Mouse (Mus musculus) midbrain, embryonic 11.5 days (tissue): Measurements from ENCODE around the gene Slc30a1. TPM values are rescaled to one million over a fixed set of nuclear protein-coding genes. Genes with fewer than 3 reads are reported as not detected.
A peak's percentile ranks its signal among the peaks of the same experiment; 100 is the strongest.

ENCODE experiments used
- ATAC-seq: fragments of 200-750 bp; cut with Nextera tagmentation; 2 replicates; pipeline ENCODE4 v1.8.0; 2017; ENCODE audit warnings: moderate TSS enrichment, moderate library complexity; ENCODE audit not compliant: low FRiP score
- DNase-seq: peaks from one replicate; pipeline ENCODE4 v3.0.0; 2015; ENCODE audit warnings: low spot score; ENCODE audit errors: missing footprints
- H3K27ac ChIP-seq: fragments of 300-500 bp; sonication (generic); 2 replicates; pipeline ENCODE4 v1.5.1; 2014; ENCODE audit warnings: low read depth, low read length
- H3K27me3 ChIP-seq: fragments of 300-500 bp; sonication (generic); 2 replicates; pipeline ENCODE4 v1.6.1; 2014; ENCODE audit warnings: mild to moderate bottlenecking, low read length, moderate library complexity, mixed read lengths; ENCODE audit not compliant: control insufficient read depth, insufficient read depth
- H3K36me3 ChIP-seq: fragments of 300-500 bp; sonication (generic); 2 replicates; pipeline ENCODE4 v1.6.1; 2014; ENCODE audit warnings: mild to moderate bottlenecking, low read length, moderate library complexity, mixed read lengths; ENCODE audit not compliant: control insufficient read depth, insufficient read depth
- H3K4me1 ChIP-seq: fragments of 300-500 bp; sonication (generic); 2 replicates; pipeline ENCODE4 v1.6.1; 2014; ENCODE audit warnings: low read length; ENCODE audit not compliant: control insufficient read depth, insufficient read depth
- H3K4me2 ChIP-seq: fragments of 300-500 bp; sonication (generic); 2 replicates; pipeline ENCODE4 v1.6.1; 2014; ENCODE audit warnings: mild to moderate bottlenecking, moderate library complexity
- H3K4me3 ChIP-seq: fragments of 300-500 bp; sonication (generic); 2 replicates; pipeline ENCODE4 v1.5.1; 2014; ENCODE audit warnings: low read depth, low read length
- H3K9ac ChIP-seq: fragments of 300-500 bp; sonication (generic); 2 replicates; pipeline ENCODE4 v1.6.1; 2014; ENCODE audit warnings: low read length
- H3K9me3 ChIP-seq: fragments of 300-500 bp; sonication (generic); 2 replicates; pipeline ENCODE4 v1.6.1; 2016; ENCODE audit warnings: low read length; ENCODE audit not compliant: control insufficient read depth
- WGBS: fragments of 180-500 bp; shearing (Covaris S2); extraction: QIAGEN DNeasy Blood & Tissue Kit; methylation state at CpG from one replicate; pipeline ENCODE4 v1.1.7; 2014; 5-methylcytosine and 5-hydroxymethylcytosine counted together
- polyA plus RNA-seq: library from polyadenylated mRNA; unstranded; fragments of >200 nt; fragmentation: Nextera tagmentation; extraction: Ambion mirVana; gene quantifications from 2 replicates; pipeline ENCODE4 v1.2.1, GENCODE M21; 2014

The Slc30a1 gene
- polyA plus RNA-seq, 1 experiment from 2014 or later, result 2.4 TPM

DNA sequence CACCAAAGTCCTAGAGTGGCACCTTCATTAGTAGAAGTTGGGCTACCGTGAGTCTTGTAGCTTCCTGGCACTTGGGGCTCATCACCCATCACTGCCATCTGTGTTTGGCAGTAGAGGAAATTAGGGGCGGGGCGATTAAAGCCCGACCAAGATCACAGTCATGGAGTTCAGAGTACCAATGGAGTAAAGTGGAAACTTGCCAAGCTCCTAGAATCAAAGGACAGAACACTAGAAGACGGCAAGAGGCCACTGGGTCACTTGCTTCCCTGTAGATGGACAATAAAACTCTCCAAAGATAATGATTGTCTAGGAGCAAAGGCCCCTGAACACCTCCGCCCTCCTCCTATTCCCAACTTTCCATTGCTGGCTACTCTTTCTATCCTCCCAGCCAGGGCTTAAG lies 14.7 kb upstream of the Slc30a1 start:
- H3K4me2 ChIP-seq, result no peak overlapping the region
- 83% methylated on average over 6 of the region's 6 CpGs for WGBS
- ATAC-seq (no peak), DNase-seq (no peak)
- no peak overlapping the region for H3K27ac ChIP-seq
- no peaks in the 10 kb centered on the region for H3K4me1 ChIP-seq
- no peak overlapping the region for H3K9ac ChIP-seq
- no peak overlapping the region for H3K4me3 ChIP-seq
- no peaks in the 10 kb centered on the region for H3K27me3 ChIP-seq
- no peaks in the 10 kb centered on the region for H3K9me3 ChIP-seq
- H3K36me3 ChIP-seq, result no peaks in the 10 kb centered on the region

DNA sequence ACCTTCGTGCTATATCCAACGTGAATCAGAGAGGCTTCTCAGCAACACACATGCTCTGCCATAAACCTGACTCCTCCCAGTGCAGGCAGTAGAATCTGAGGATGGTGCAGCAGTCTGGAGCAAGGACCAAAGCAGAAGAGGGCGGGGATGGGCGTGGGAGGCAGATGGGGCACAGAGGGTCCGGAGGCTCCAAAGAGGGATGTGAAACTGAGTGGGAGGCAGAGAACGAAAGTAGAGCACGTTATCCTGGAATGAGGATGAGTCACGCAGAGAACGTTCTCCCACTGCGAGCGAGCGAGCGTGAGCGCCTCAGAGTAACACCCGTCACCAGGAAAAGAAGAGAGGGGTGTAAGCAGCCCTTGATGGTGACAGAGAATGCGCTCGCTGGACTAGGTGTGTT lies 12.2 kb upstream of the Slc30a1 start:
- Histone ChIP-seq H3K4me1 (no peaks in the 10 kb centered on the region), H3K9me3 (no peaks in the 10 kb centered on the region), H3K4me3 (no peak overlapping the region), H3K27ac (no peak overlapping the region), H3K36me3 (no peaks in the 10 kb centered on the region), H3K27me3 (no peaks in the 10 kb centered on the region; the same call in 1 of the 2 replicates), H3K9ac (no peak overlapping the region), H3K4me2 (no peak overlapping the region)
- WGBS, result 88% methylated on average over 17 of the region's 17 CpGs
- DNase-seq (peak; percentile 12), ATAC-seq (no peak)

DNA sequence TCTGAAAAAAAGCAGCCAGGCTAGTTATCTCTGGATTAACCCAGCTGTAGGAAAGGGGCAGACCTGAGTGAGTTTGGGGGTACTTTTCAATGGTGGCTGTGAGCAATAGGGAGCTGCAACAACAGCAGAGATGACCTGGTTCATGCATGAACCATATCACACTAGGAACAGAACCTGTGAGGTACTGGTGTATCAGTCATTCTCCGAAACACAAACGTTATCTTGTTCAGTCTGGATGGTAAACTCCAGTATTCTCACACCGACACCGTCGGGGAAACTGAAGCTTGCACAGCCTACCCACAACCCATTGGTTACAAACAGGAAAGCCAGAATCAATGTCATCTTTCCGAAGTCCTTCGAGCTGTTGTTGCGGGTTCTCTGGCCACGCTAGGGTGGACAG lies 11.7 kb upstream of the Slc30a1 start:
- no peaks in the 10 kb centered on the region; the same call in 1 of the 2 replicates for H3K27me3 ChIP-seq
- H3K4me2 ChIP-seq, result no peak overlapping the region
- H3K9me3 ChIP-seq, result no peaks in the 10 kb centered on the region
- DNase-seq (peak; percentile 41), ATAC-seq (no peak)
- 89% methylated on average over 9 of the region's 9 CpGs for WGBS
- H3K36me3 ChIP-seq, result no peaks in the 10 kb centered on the region
- H3K4me1 ChIP-seq, result no peaks in the 10 kb centered on the region
- no peak overlapping the region for H3K9ac ChIP-seq
- no peak overlapping the region for H3K4me3 ChIP-seq
- no peak overlapping the region for H3K27ac ChIP-seq

DNA sequence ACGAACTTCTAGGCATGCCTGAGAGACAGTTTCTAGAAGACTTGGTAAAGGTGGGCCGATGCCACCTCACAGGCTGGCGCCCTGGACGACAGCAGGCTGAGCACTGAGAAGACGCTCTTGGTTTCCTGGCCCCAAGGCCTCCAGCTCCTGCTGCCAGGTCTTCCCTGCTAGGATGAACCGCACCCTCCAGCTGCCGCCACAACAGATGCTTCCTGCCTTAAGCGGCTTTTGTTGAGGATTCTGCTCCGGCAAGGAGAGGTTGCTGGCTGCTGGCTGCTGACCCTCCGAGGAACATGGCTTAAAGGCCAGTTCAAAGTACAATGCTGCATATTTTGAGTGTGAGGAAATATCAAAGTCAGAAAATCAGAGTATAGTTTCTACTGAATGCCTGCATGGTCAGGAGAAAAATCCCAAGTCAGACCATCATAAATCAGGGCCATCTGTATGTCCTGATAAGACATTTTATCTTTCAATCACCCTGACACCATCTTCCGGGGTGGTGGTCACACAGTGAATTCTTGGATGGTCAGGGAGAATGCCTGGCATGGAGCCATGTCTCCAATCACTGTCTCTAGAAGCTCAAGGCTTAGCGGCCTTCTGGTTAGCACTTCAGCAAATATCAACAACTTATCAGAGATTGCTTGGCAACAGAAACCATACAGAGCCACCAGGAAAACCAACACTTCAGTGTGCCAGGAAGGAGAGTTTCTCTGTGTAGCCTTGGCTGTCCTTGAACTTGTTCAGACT lies 9.6 kb upstream of the Slc30a1 start:
- Histone ChIP-seq H3K27me3 (no peaks in the 10 kb centered on the region; the same call in 1 of the 2 replicates), H3K9ac (no peak overlapping the region), H3K36me3 (no peaks in the 10 kb centered on the region), H3K4me3 (no peak overlapping the region), H3K9me3 (no peaks in the 10 kb centered on the region), H3K27ac (no peak overlapping the region), H3K4me2 (no peak overlapping the region), H3K4me1 (no peaks in the 10 kb centered on the region)
- ATAC-seq (no peak), DNase-seq (no peak)
- 72% methylated on average over 12 of the region's 12 CpGs for WGBS

DNA sequence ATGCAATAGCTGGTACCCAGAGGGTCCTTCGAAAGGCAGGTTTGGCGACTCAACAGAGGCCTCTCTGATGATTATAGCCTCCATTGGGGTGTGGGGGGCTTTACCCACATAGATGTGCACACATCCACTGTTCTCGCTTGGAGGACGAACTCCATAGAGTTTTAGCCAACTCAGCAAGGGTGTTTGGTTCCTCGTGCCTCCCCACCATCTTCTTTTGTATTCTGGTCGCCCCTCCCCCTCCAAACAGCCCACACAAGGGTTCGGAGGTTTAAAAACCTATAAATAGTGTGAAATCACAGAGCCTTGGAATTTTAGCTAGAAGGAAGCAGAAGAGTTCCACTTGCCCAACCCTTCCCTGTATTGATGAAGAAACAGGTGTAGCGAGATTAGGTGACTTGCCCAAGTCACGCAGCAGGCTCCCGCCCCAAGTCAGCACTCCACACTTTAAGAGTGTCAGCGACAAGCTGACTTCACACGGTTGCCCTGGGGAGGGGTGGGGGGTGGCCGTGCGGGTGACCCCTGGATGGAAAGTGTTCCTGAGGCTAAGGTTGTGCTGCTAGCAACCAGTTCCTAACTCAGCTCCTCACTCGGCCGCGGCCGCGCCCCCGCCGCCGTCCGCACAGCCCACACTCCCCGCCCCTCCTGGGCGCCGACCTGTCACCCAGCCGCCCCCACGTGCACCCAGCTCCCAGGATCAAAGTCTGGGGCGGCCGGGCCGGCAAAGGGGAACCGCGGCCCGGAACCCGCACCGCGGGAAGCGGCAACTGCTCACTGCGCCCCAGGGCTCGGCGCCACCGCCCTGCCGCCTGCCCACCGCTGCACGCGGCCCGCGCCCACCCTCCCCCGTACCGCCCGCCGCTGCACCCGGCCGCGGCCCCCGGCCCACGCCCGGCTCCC lies 682 bp upstream of the Slc30a1 start:
- DNase-seq (peak; percentile 85), ATAC-seq (peak; percentile 77)
- Histone ChIP-seq H3K27me3 (no peaks in the 10 kb centered on the region), H3K4me2 (peak overlapping the region; percentile 92), H3K9me3 (no peaks in the 10 kb centered on the region), H3K4me1 (peaks cover 16% of the 10 kb centered on the region), H3K36me3 (peaks cover 3% of the 10 kb centered on the region; the same call in 1 of the 2 replicates), H3K4me3 (peak overlapping the region; percentile 80), H3K27ac (no peak overlapping the region), H3K9ac (peak overlapping the region; percentile 70)
- 3% methylated on average over 56 of the region's 58 CpGs for WGBS

DNA sequence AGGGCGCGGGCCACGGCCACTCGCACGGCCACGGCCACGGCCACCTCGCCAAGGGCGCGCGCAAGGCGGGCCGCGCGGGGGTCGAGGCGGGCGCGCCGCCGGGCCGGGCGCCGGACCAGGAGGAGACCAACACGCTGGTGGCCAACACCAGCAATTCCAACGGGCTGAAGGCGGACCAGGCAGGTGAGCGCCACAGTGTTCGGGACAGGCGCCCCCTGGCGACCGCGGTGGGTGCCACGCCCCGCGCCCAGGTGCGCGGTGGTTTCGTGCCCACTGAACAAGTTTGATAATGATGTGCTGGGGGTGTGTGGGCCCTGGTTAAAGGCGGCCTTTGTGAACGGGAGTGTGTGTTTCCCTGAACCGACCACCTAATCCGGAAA lies 854 bp downstream of the Slc30a1 start:
- Histone ChIP-seq H3K9ac (peak overlapping the region; percentile 76), H3K27ac (no peak overlapping the region), H3K27me3 (no peaks in the 10 kb centered on the region), H3K4me2 (peak overlapping the region; percentile 92), H3K4me3 (peak overlapping the region; percentile 80), H3K4me1 (peaks cover 16% of the 10 kb centered on the region), H3K9me3 (no peaks in the 10 kb centered on the region), H3K36me3 (peaks cover 3% of the 10 kb centered on the region; the same call in 1 of the 2 replicates)
- WGBS, result under 1% methylated on average over 43 of the region's 43 CpGs
- DNase-seq (peak; percentile 92), ATAC-seq (peak; percentile 24)

DNA sequence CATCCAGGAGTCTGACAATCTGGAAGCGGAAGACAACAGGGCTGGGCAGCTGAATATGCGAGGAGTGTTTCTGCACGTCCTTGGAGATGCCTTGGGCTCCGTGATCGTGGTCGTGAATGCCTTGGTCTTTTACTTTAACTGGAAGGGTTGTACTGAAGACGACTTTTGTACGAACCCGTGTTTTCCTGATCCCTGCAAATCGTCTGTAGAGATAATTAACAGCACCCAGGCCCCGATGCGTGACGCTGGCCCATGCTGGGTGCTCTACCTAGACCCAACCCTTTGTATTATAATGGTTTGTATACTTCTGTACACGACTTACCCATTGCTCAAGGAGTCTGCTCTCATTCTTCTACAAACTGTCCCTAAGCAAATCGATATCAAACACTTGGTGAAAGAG lies 2.3 kb downstream of the Slc30a1 start:
- Histone ChIP-seq H3K9me3 (no peaks in the 10 kb centered on the region), H3K27ac (no peak overlapping the region), H3K9ac (no peak overlapping the region), H3K4me2 (no peak overlapping the region), H3K36me3 (peaks cover 3% of the 10 kb centered on the region; the same call in 1 of the 2 replicates), H3K4me1 (peaks cover 16% of the 10 kb centered on the region), H3K4me3 (no peak overlapping the region), H3K27me3 (no peaks in the 10 kb centered on the region)
- ATAC-seq (no peak), DNase-seq (peak; percentile 17)
- 92% methylated on average over 15 of the region's 15 CpGs for WGBS

DNA sequence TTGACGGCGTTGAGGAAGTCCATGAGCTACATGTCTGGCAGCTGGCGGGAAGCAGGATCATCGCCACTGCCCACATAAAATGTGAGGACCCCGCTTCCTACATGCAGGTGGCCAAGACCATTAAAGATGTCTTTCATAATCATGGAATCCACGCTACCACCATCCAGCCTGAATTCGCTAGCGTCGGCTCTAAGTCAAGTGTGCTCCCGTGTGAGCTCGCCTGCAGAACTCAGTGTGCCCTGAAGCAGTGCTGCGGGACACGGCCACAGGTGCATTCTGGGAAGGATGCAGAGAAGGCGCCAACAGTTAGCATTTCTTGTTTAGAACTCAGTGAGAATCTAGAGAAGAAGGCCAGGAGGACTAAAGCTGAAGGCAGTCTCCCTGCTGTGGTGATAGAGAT lies 2.7 kb downstream of the Slc30a1 start:
- Histone ChIP-seq H3K4me1 (peaks cover 16% of the 10 kb centered on the region), H3K36me3 (peaks cover 3% of the 10 kb centered on the region; the same call in 1 of the 2 replicates), H3K4me2 (no peak overlapping the region), H3K9me3 (no peaks in the 10 kb centered on the region), H3K9ac (no peak overlapping the region), H3K27me3 (no peaks in the 10 kb centered on the region), H3K4me3 (no peak overlapping the region), H3K27ac (no peak overlapping the region)
- 96% methylated on average over 14 of the region's 14 CpGs for WGBS
- DNase-seq (peak; percentile 51), ATAC-seq (no peak)

DNA sequence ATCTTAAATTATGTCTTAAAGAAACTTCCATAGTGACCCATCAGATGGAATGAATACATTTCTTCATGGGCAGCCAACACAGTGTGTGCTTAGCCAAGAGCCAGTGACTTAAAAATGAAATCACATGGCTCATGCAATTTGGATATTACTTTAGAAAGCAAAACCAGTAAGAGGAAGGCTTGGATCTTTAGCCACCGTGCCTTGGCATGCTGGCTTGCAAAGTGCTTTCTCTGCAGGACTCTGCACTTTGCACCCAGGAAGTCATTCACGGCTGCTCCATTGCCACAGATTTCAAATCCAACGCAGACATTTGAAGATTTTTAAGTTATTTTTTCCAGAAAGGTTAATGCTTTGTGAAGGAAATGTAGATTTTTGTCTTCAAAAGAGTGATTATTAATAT lies 4.1 kb downstream of the Slc30a1 start:
- Histone ChIP-seq H3K4me2 (no peak overlapping the region), H3K9me3 (no peaks in the 10 kb centered on the region), H3K4me3 (no peak overlapping the region), H3K27ac (no peak overlapping the region), H3K27me3 (no peaks in the 10 kb centered on the region), H3K9ac (no peak overlapping the region), H3K36me3 (peaks cover 3% of the 10 kb centered on the region; the same call in 1 of the 2 replicates), H3K4me1 (peaks cover 15% of the 10 kb centered on the region)
- no peak for DNase-seq
- 79% methylated on average over 3 of the region's 3 CpGs for WGBS
- ATAC-seq, result no peak
